9 mouse cellular contexts compared by ENCODE assay signal in genomic region chr7:18958384-18958766, GRCm38 (mm10). TPM values are rescaled to one million over a fixed set of nuclear protein-coding genes. Genes with fewer than 3 reads are reported as not detected.
DNase-seq lines count a peak whose midpoint lies in the region; ATAC-seq and TF ChIP-seq lines count a peak whose summit lies in the region.
"Had no signal": no experiment of that assay in that cellular context is flagged by ENCODE, and none has a peak within 500 bp of the region (broad histone marks: within the 10 kb centered on the region; RNA-seq: fewer than 3 reads in every experiment).

No protein-coding gene starts in this region.

- H3K4me3 ChIP-seq in limb, embryonic 10.5 days = peak overlapping the region; percentile 64
- H3K4me3 ChIP-seq in small intestine, adult 2 months (ENCODE audit: low read depth, low read length) = peak overlapping the region; percentile 67

- no peak for ATAC-seq in megakaryocyte-erythroid progenitor cell, adult 5-6 weeks (replicated peaks; ENCODE audit: low FRiP score, low TSS enrichment, poor library complexity, severe bottlenecking)

- peak; percentile 56 for DNase-seq in cerebellum, adult 8-10 months
- DNase-seq in cerebellum, postnatal 4 days (ENCODE audit: low spot score in 2 of 2) = no peak
- peak; percentile 44 for DNase-seq in right cerebral cortex, postnatal 4 days
- no peak for DNase-seq in right cerebral cortex, postnatal 36 days (ENCODE audit: low spot score in 2 of 2)
- no peak for DNase-seq in limb, embryonic 10.5 days (ENCODE audit: low spot score)
- DNase-seq in layer of hippocampus, adult 9-10 months (ENCODE audit: low spot score) = no peak

- no peak for TF ChIP-seq CTCF in small intestine, adult 2 months (IDR thresholded peaks at IDR 0.05; ENCODE audit: extremely low read depth, insufficient read length, insufficient replicate concordance, low read depth, low read length)

- peaks cover 94% of the 10 kb centered on the region for H3K27me3 ChIP-seq in limb, embryonic 10.5 days (ENCODE audit: low read depth, poor library complexity, severe bottlenecking)
- peaks cover 38% of the 10 kb centered on the region for H3K27me3 ChIP-seq in small intestine, adult 2 months (ENCODE audit: control insufficient read depth, insufficient read depth, low read length)

- TF ChIP-seq POLR2A in small intestine, adult 2 months (IDR thresholded peaks at IDR 0.05; ENCODE audit: low read depth, low read length) = no peak

- peak overlapping the region; percentile 46 for H3K27ac ChIP-seq in limb, embryonic 10.5 days
- no peak overlapping the region for H3K27ac ChIP-seq in small intestine, adult 2 months (ENCODE audit: insufficient read depth, low read depth, low read length)

- H3K9me3 ChIP-seq in limb, embryonic 10.5 days (replicated peaks) = no peaks in the 10 kb centered on the region

- H3K36me3 ChIP-seq in limb, embryonic 10.5 days = no peaks in the 10 kb centered on the region
- no peaks in the 10 kb centered on the region for H3K36me3 ChIP-seq in small intestine, adult 2 months (ENCODE audit: control insufficient read depth, insufficient read depth, low read length)

- peaks cover 22% of the 10 kb centered on the region for H3K4me1 ChIP-seq in limb, embryonic 10.5 days
- H3K4me1 ChIP-seq in small intestine, adult 2 months (ENCODE audit: control insufficient read depth, insufficient read depth, insufficient read length, low read length) = peaks cover 6% of the 10 kb centered on the region

- WGBS in limb, embryonic 10.5 days = under 1% methylated on average over 21 of the region's 21 CpGs
- 4% methylated on average over 21 of the region's 21 CpGs for WGBS in small intestine, adult 2 months

RNA-seq across cellular contexts. Expression of gene Nanos2, which starts 28.8 kb away (rescaled TPM):
- polyA plus RNA-seq in limb, embryonic 10.5 days (2016; fragmentation: Nextera tagmentation; extraction: Ambion mirVana) = not detected in 2 replicates
- polyA plus RNA-seq in small intestine, adult 2 months (2012; rRNA removed) = not detected in 2 replicates
- total RNA-seq in megakaryocyte-erythroid progenitor cell, adult 5-6 weeks (2014; fragmentation: Nextera tagmentation) = not detected in 2 replicates
- not detected in 2 replicates for total RNA-seq in megakaryocyte-erythroid progenitor cell, adult 5-6 weeks (2017)
- total RNA-seq: heart, postnatal 36 days had no signal

RNA-seq across cellular contexts. Expression of gene Mypop, which starts 32.7 kb away (rescaled TPM):
- polyA plus RNA-seq in limb, embryonic 10.5 days (2016; fragmentation: Nextera tagmentation; extraction: Ambion mirVana) = 3.4 and 4.0 TPM in 2 replicates
- polyA plus RNA-seq in small intestine, adult 2 months (2012; rRNA removed) = 1.9 and 2.3 TPM in 2 replicates
- total RNA-seq in megakaryocyte-erythroid progenitor cell, adult 5-6 weeks (2014; fragmentation: Nextera tagmentation) = not detected in 2 replicates
- total RNA-seq in megakaryocyte-erythroid progenitor cell, adult 5-6 weeks (2017) = 0.23 and 2.0 TPM in 2 replicates

RNA-seq across cellular contexts. Expression of gene Nova2, which starts 32.7 kb away (rescaled TPM):
- 0.23 and 0.28 TPM in 2 replicates for polyA plus RNA-seq in limb, embryonic 10.5 days (2016; fragmentation: Nextera tagmentation; extraction: Ambion mirVana)
- 0.41 and 0.55 TPM in 2 replicates for polyA plus RNA-seq in small intestine, adult 2 months (2012; rRNA removed)
- total RNA-seq in megakaryocyte-erythroid progenitor cell, adult 5-6 weeks (2014; fragmentation: Nextera tagmentation) = not detected in 2 replicates
- not detected in 2 replicates for total RNA-seq in megakaryocyte-erythroid progenitor cell, adult 5-6 weeks (2017)

RNA-seq across cellular contexts. Expression of gene Irf2bp1, which starts 45.5 kb away (rescaled TPM):
- polyA plus RNA-seq in limb, embryonic 10.5 days (2016; fragmentation: Nextera tagmentation; extraction: Ambion mirVana) = 30.8 and 34.4 TPM in 2 replicates
- 17.0 and 25.8 TPM in 2 replicates for polyA plus RNA-seq in small intestine, adult 2 months (2012; rRNA removed)
- total RNA-seq in megakaryocyte-erythroid progenitor cell, adult 5-6 weeks (2014; fragmentation: Nextera tagmentation) = 23.8 TPM in 2 replicates
- 12.3 and 12.7 TPM in 2 replicates for total RNA-seq in megakaryocyte-erythroid progenitor cell, adult 5-6 weeks (2017)

RNA-seq across cellular contexts. Expression of gene Ccdc61, which starts 48.2 kb away (rescaled TPM):
- 34.1 and 37.6 TPM in 2 replicates for polyA plus RNA-seq in limb, embryonic 10.5 days (2016; fragmentation: Nextera tagmentation; extraction: Ambion mirVana)
- 11.1 and 21.4 TPM in 2 replicates for polyA plus RNA-seq in small intestine, adult 2 months (2012; rRNA removed)
- 23.6 and 42.3 TPM in 2 replicates for total RNA-seq in megakaryocyte-erythroid progenitor cell, adult 5-6 weeks (2014; fragmentation: Nextera tagmentation)
- total RNA-seq in megakaryocyte-erythroid progenitor cell, adult 5-6 weeks (2017) = 6.8 and 13.3 TPM in 2 replicates

Comparison
In these comparisons a context has a peak if more than half of its experiments do, and no peak if none do; other contexts are left out.
1. DNase-seq: peak in cerebellum, adult 8-10 months (single experiment) and right cerebral cortex, postnatal 4 days (single experiment); none in cerebellum, postnatal 4 days (0 of 2), right cerebral cortex, postnatal 36 days (0 of 2), limb, embryonic 10.5 days (single experiment) and layer of hippocampus, adult 9-10 months (single experiment).